ENCODE assay signal across 11 mouse cellular contexts in genomic region chr3:58253942-58254341, GRCm38 (mm10).
DNase-seq lines count a peak whose midpoint lies in the region; ATAC-seq and TF ChIP-seq lines count a peak whose summit lies in the region.
"Had no signal": no experiment of that assay in that cellular context is flagged by ENCODE, and none has a peak within 500 bp of the region (broad histone marks: within the 10 kb centered on the region; RNA-seq: fewer than 3 reads in every experiment).

No protein-coding gene starts in this region.

- TF ChIP-seq CTCF in Patski (IDR thresholded peaks at IDR 0.05), result no peak

- H3K27me3 ChIP-seq in Patski, result no peaks in the 10 kb centered on the region
- H3K27me3 ChIP-seq: hindbrain, embryonic 15.5 days had no signal

- ATAC-seq in Patski, result peak; percentile 51
- ATAC-seq: liver, postnatal 0 days had no signal

- DNase-seq in heart, adult 8-10 months (ENCODE audit: low spot score), result peak; percentile 17
- no peak for DNase-seq in heart, postnatal 25 days (ENCODE audit: low spot score)
- DNase-seq in Patski (ENCODE audit: low read depth, low spot score), result peak; percentile 46
- peak; percentile 12 to 26 for DNase-seq in frontal cortex, postnatal 10 days (ENCODE audit: low spot score in 2 of 2)
- peak; percentile 6 to 69 for DNase-seq in left cerebral cortex, adult 8-10 months (ENCODE audit: low spot score in 2 of 2)
- DNase-seq in spleen, adult 18-20 months, result no peak
- DNase-seq in urinary bladder, postnatal 25 days (ENCODE audit: low spot score), result no peak
- DNase-seq: kidney, postnatal 4 days; liver, postnatal 0 days; thymus, postnatal 14 days had no signal

- POLR2A ChIA-PET in Patski (lab: Charles Lee), result no interaction called here

- CTCF ChIA-PET in Patski (lab: Charles Lee), result interaction anchor here (1.8 kb wide), 1 partner anchor 156 kb away, joined by 4 read pairs; no protein-coding TSS in a partner anchor

- in situ Hi-C loops in Patski (cut with MboI; ENCODE audit: low pct_unique_long_range_greater_than_20kb), result no loop called here

- intact Hi-C loops in heart, postnatal 25 days (cut with DNase I), result no loop called here

Comparison
In these comparisons a context has a peak if more than half of its experiments do, and no peak if none do; other contexts are left out.
1. DNase-seq: peak in heart, adult 8-10 months (single experiment), Patski (single experiment), frontal cortex, postnatal 10 days (2 of 2) and left cerebral cortex, adult 8-10 months (2 of 2); none in heart, postnatal 25 days (single experiment), spleen, adult 18-20 months (0 of 2) and urinary bladder, postnatal 25 days (single experiment).